Mouse (Mus musculus) right cerebral cortex, adult 2 months (tissue): ENCODE results near the gene Glt28d2.

ENCODE experiments used
- DNase-seq, 2 experiments: peaks; one replicate each; pipeline ENCODE4 v3.0.0; 2021 to 2022; ENCODE audit warnings: low spot score in 2 of 2

Gene Glt28d2

DNA sequence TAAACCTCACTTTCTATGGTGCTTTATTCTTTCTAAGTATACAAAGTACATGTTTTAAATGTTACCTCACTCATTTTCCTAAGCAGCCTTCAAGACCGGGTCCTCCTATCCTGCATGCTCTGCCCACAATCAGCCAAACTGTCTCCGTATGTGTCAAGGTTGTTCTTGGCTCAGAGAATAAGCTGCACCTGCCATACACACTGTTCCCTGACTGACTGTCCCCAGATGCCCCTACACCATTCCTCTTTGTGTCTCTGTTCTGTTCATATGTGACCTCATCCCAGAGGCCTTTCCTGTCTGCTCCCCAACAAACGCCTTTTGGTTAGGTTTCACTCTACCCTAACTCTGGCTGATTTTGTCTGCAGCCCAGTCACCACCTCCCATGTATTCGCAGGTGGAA is 60.0 kb downstream of the Glt28d2 start:
- no peak for DNase-seq

DNA sequence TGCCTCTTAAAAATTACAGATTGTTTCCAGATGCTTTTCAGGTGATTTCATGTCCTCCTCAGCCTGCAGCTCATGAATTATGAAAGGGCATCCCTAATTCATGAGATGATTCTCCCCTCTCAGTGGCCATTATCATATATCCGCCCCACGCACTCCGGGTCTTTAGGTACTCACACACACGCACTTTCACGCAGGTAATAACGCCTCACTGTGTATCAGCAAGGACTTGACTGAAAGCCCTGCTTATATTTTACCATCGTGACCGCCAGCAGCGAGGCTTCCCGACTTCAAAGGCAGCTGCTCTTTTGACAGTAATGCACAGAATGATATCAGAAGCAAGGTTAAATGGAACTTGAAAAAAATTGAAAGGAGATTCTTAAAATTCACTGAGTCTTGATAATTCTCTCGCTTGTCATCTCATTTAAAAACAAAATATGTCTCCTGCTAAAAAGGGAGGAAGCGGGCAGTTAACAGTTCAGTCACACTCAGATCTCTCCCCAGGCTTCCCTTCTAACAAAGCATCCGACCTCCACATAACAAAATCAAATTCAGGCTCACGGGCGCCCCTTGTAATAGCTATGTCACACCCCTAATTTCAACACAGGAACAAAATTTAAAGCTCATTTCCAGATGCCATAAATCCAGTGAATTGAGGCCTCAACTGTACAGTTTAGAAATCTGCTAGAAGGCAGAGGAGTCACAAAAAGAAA is 66.3 kb downstream of the Glt28d2 start:
- no peak for DNase-seq
